Mouse (Mus musculus) limb, embryonic 11.5 days (tissue): Measurements from ENCODE around the gene Sirpb1a. TPM values are rescaled to one million over a fixed set of nuclear protein-coding genes. Genes with fewer than 3 reads are reported as not detected.
"Not testable (repeated sequence)": the region's sequence is repeated elsewhere in the genome, so short reads cannot be mapped to it uniquely, and the experiment has no call there.

ENCODE experiments used
- ATAC-seq: fragments of 200-750 bp; cut with Nextera tagmentation; 2 replicates; pipeline ENCODE4 v1.8.0; 2017; ENCODE audit warnings: low read depth; ENCODE audit not compliant: insufficient number of reproducible peaks, low FRiP score, low TSS enrichment
- DNase-seq: peaks from one replicate; pipeline ENCODE4 v3.0.0-alpha.2; 2015; ENCODE audit warnings: low spot score
- H3K27ac ChIP-seq: fragments of 300-500 bp; sonication (generic); replicated peaks from 2 replicates; pipeline ENCODE4 v1.5.1; 2014; ENCODE audit warnings: low read depth, mild to moderate bottlenecking, low read length
- H3K27me3 ChIP-seq: fragments of 300-500 bp; sonication (generic); 2 replicates; pipeline ENCODE4 v1.6.1; 2014; ENCODE audit warnings: mild to moderate bottlenecking, low read length, mixed read lengths; ENCODE audit not compliant: control insufficient read depth, insufficient read depth
- H3K36me3 ChIP-seq: fragments of 300-500 bp; sonication (generic); 2 replicates; pipeline ENCODE4 v1.6.1; 2014; ENCODE audit warnings: mild to moderate bottlenecking, low read length, moderate library complexity, mixed read lengths; ENCODE audit not compliant: control insufficient read depth, insufficient read depth
- H3K4me1 ChIP-seq: fragments of 300-500 bp; sonication (generic); 2 replicates; pipeline ENCODE4 v1.6.1; 2014; ENCODE audit warnings: low read length, mixed read lengths; ENCODE audit not compliant: control insufficient read depth, insufficient read depth
- H3K4me2 ChIP-seq: fragments of 300-500 bp; sonication (generic); 2 replicates; pipeline ENCODE4 v1.6.1; 2014; ENCODE audit warnings: low read depth, mild to moderate bottlenecking, moderate library complexity; ENCODE audit not compliant: severe bottlenecking
- H3K4me3 ChIP-seq: fragments of 300-500 bp; sonication (generic); 2 replicates; pipeline ENCODE4 v1.5.1; 2014; ENCODE audit warnings: low read depth, low read length
- H3K9ac ChIP-seq: fragments of 300-500 bp; sonication (generic); 2 replicates; pipeline ENCODE4 v1.6.1; 2014; ENCODE audit warnings: mild to moderate bottlenecking, low read length
- H3K9me3 ChIP-seq: fragments of 300-500 bp; sonication (generic); 2 replicates; pipeline ENCODE4 v1.6.1; 2016; ENCODE audit warnings: low read length; ENCODE audit not compliant: control insufficient read depth
- WGBS: fragments of 180-500 bp; shearing (Covaris S2); extraction: QIAGEN DNeasy Blood & Tissue Kit; methylation state at CpG from one replicate; pipeline ENCODE4 v1.1.7; 2014; 5-methylcytosine and 5-hydroxymethylcytosine counted together
- polyA plus RNA-seq: library from polyadenylated mRNA; unstranded; fragments of >200 nt; fragmentation: Nextera tagmentation; extraction: Ambion mirVana; gene quantifications from 2 replicates; pipeline ENCODE4 v1.2.1, GENCODE M21; 2014

Gene Sirpb1a
- not detected in 2 replicates for polyA plus RNA-seq

GRCm38 (mm10) chr3:15426447-15426846, at the start of gene Sirpb1a:
TSS of gene Sirpb1a (minus strand) at chr3:15426520.
- DNase-seq, H3K4me3 ChIP-seq, H3K9me3 ChIP-seq, H3K4me2 ChIP-seq, H3K9ac ChIP-seq, H3K4me1 ChIP-seq, H3K27me3 ChIP-seq, ATAC-seq, H3K36me3 ChIP-seq, H3K27ac ChIP-seq: not testable (repeated sequence)
- WGBS = 86% methylated on average over 1 of the region's 1 CpGs

GRCm38 (mm10) chr3:15474831-15475230, 48.5 kb upstream of the Sirpb1a start:
- 90% methylated on average over 1 of the region's 2 CpGs for WGBS
- not testable (repeated sequence) for H3K9ac ChIP-seq, H3K9me3 ChIP-seq, H3K36me3 ChIP-seq, DNase-seq, H3K4me2 ChIP-seq, H3K27me3 ChIP-seq, ATAC-seq, H3K27ac ChIP-seq, H3K4me1 ChIP-seq, H3K4me3 ChIP-seq

GRCm38 (mm10) chr3:15470158-15470557, 43.8 kb upstream of the Sirpb1a start:
- not testable (repeated sequence) for H3K9ac ChIP-seq, H3K9me3 ChIP-seq, H3K4me1 ChIP-seq, H3K4me3 ChIP-seq, H3K27ac ChIP-seq, H3K27me3 ChIP-seq, H3K4me2 ChIP-seq, H3K36me3 ChIP-seq, DNase-seq, ATAC-seq
- WGBS = 100% methylated on average over 1 of the region's 3 CpGs

- not testable (repeated sequence) for H3K9ac ChIP-seq, H3K36me3 ChIP-seq, H3K4me3 ChIP-seq, DNase-seq, H3K4me1 ChIP-seq, H3K4me2 ChIP-seq, H3K27ac ChIP-seq, H3K9me3 ChIP-seq, H3K27me3 ChIP-seq, ATAC-seq
- 71% methylated on average over 1 of the region's 1 CpGs for WGBS
Measured at GRCm38 (mm10) chr3:15443936-15444335, 17.6 kb upstream of the Sirpb1a start.

GRCm38 (mm10) chr3:15439844-15440243, 13.5 kb upstream of the Sirpb1a start:
- not testable (repeated sequence) for H3K4me2 ChIP-seq, ATAC-seq, DNase-seq, H3K4me1 ChIP-seq, H3K36me3 ChIP-seq, H3K9me3 ChIP-seq, H3K27ac ChIP-seq, H3K27me3 ChIP-seq, H3K9ac ChIP-seq, H3K4me3 ChIP-seq
- 73% methylated on average over 1 of the region's 1 CpGs for whole genome bisulfite sequencing

GRCm38 (mm10) chr3:15427917-15428316, 1.6 kb upstream of the Sirpb1a start:
- no peak overlapping the region for H3K9ac ChIP-seq
- no peaks in the 10 kb centered on the region for H3K27me3 ChIP-seq
- no peak for DNase-seq
- no peak for ATAC-seq
- H3K4me3 ChIP-seq = no peak overlapping the region
- H3K4me1 ChIP-seq = no peaks in the 10 kb centered on the region
- no peaks in the 10 kb centered on the region for H3K9me3 ChIP-seq
- 88% methylated on average over 1 of the region's 1 CpGs for WGBS
- no peaks in the 10 kb centered on the region for H3K36me3 ChIP-seq
- H3K27ac ChIP-seq = no peak overlapping the region
- H3K4me2 ChIP-seq = no peak overlapping the region

- WGBS = 77% methylated on average over 3 of the region's 3 CpGs
- not testable (repeated sequence) for ATAC-seq, H3K9ac ChIP-seq, H3K36me3 ChIP-seq, DNase-seq, H3K4me3 ChIP-seq, H3K4me2 ChIP-seq, H3K27me3 ChIP-seq, H3K4me1 ChIP-seq, H3K9me3 ChIP-seq, H3K27ac ChIP-seq
Measured at GRCm38 (mm10) chr3:15355690-15356089, 70.6 kb downstream of the Sirpb1a start.

- H3K9me3 ChIP-seq, H3K36me3 ChIP-seq, H3K4me3 ChIP-seq, H3K9ac ChIP-seq, H3K27me3 ChIP-seq, DNase-seq, ATAC-seq, H3K4me2 ChIP-seq, H3K27ac ChIP-seq, H3K4me1 ChIP-seq: not testable (repeated sequence)
- WGBS = 91% methylated on average over 1 of the region's 2 CpGs
Measured at GRCm38 (mm10) chr3:15350318-15350717, 76.0 kb downstream of the Sirpb1a start.

GRCm38 (mm10) chr3:15345606-15346005, 80.7 kb downstream of the Sirpb1a start:
- H3K27ac ChIP-seq, H3K9ac ChIP-seq, ATAC-seq, H3K27me3 ChIP-seq, H3K4me2 ChIP-seq, H3K9me3 ChIP-seq, H3K4me1 ChIP-seq, H3K4me3 ChIP-seq, DNase-seq, H3K36me3 ChIP-seq: not testable (repeated sequence)
- WGBS = 63% methylated on average over 3 of the region's 3 CpGs
